Mouse (Mus musculus): ENCODE measurements around the gene Apln. TPM values are rescaled to one million over a fixed set of nuclear protein-coding genes. Genes with fewer than 3 reads are reported as not detected.
A peak's percentile ranks its signal among the peaks of the same experiment; 100 is the strongest.

Apln gene
- polyA plus RNA-seq, 1 experiment from 2014 or later, result 4.7 TPM

DNA sequence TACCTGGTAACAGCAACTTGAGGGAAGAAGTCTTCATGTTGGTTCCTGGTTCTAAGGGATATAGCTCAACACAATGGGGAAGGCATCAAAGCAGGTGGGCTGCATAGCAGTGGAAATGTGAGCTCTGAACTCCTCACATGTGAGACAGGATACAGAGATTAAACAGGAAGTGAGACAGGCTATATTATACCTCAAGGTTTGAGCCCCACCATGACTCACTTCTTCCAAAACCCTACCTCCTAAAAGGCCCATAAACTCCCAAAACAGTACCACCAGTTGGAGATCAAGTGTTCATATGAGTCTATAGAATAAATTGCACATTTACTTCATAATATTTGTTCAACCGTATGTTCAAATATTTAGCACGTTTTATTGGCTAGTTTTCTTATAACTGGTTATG, 11.7 kb upstream of the Apln start:
- Histone ChIP-seq H3K36me3 (no peaks in the 10 kb centered on the region), H3K27ac (replicated peaks) (no peak overlapping the region), H3K4me2 (no peak overlapping the region), H3K4me1 (replicated peaks) (no peaks in the 10 kb centered on the region), H3K9ac (no peak overlapping the region), H3K4me3 (no peak overlapping the region), H3K9me3 (no peaks in the 10 kb centered on the region), H3K27me3 (no peaks in the 10 kb centered on the region)
- WGBS, result 80% methylated on average over 2 of the region's 2 CpGs
- no peak for ATAC-seq (ENCODE audit: low FRiP score, low read depth)

DNA sequence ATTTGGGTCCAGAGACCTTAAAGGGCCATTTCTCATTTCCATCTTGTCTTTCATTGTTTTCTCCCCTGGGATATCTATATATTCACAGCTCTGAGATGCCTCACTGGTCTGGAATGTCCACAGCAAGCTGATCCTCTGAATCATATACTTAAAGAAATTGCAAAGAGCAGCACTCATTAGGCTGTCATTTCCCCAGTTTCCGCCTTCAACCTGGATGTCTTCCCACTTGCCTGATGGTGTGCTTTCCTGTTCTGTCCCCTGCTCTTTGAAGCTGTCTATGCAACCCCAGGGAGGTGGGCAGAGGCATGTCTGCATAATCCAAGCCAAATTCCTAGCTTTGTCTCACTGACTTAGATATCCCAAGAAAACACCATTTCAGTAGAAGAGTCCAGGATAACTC, 9.6 kb upstream of the Apln start:
- Histone ChIP-seq H3K4me2 (no peak overlapping the region), H3K4me1 (replicated peaks) (no peaks in the 10 kb centered on the region), H3K9ac (no peak overlapping the region), H3K27ac (replicated peaks) (no peak overlapping the region), H3K27me3 (no peaks in the 10 kb centered on the region), H3K9me3 (no peaks in the 10 kb centered on the region), H3K36me3 (no peaks in the 10 kb centered on the region), H3K4me3 (no peak overlapping the region)
- WGBS, result 91% methylated on average over 1 of the region's 1 CpGs
- no peak for ATAC-seq (ENCODE audit: low FRiP score, low read depth)

DNA sequence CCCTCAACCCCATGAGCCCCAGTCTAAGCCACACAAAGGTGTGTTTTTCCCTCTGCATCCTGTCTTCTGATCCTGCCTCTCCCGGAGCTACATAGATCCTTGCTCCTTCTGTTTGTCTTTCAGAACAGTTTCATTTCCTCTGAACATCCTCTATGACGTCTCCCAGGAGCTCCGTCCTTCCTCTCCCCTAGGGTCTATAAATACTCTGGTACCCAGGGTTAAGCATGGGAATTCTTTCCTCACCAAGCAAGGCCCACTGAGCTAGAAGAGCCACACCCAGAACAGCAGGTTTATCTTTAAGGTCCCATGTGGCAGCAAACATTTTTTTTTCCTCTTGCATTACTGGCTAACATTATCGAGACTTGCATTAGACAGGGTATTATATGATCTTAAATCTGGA, 8.1 kb upstream of the Apln start:
- H3K36me3 ChIP-seq, result no peaks in the 10 kb centered on the region
- ATAC-seq (ENCODE audit: low FRiP score, low read depth), result no peak
- no peaks in the 10 kb centered on the region for H3K9me3 ChIP-seq
- no peak overlapping the region for H3K4me2 ChIP-seq
- no peak overlapping the region for H3K9ac ChIP-seq
- H3K27me3 ChIP-seq, result no peaks in the 10 kb centered on the region
- H3K4me1 ChIP-seq (replicated peaks), result no peaks in the 10 kb centered on the region
- WGBS, result 82% methylated on average over 4 of the region's 4 CpGs
- H3K27ac ChIP-seq (replicated peaks), result no peak overlapping the region
- H3K4me3 ChIP-seq, result no peak overlapping the region

DNA sequence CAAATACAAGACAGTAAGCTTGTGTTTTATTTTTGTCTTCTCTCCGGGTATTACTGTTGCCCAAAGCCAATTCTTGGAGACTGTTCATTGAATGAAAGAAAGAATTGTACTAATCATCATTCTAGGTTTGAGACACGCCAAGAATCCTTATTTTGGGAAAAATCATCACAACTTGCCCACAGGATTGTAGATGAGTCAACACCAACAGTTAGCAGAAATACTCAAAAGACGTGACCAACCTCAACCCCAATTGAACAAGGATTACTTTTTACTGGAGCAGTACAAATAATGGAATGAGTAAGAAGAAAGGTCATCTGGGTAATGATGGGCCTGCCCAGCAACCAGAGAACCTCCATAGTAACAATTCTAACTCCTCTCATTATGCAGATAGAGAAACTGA, 5.7 kb upstream of the Apln start:
- H3K27ac ChIP-seq (replicated peaks), result no peak overlapping the region
- H3K4me2 ChIP-seq, result no peak overlapping the region
- H3K4me1 ChIP-seq (replicated peaks), result no peaks in the 10 kb centered on the region
- H3K36me3 ChIP-seq, result no peaks in the 10 kb centered on the region
- ATAC-seq (ENCODE audit: low FRiP score, low read depth), result no peak
- H3K9ac ChIP-seq, result no peak overlapping the region
- H3K27me3 ChIP-seq, result no peaks in the 10 kb centered on the region
- H3K9me3 ChIP-seq, result no peaks in the 10 kb centered on the region
- H3K4me3 ChIP-seq, result no peak overlapping the region
- 80% methylated on average over 3 of the region's 3 CpGs for WGBS

DNA sequence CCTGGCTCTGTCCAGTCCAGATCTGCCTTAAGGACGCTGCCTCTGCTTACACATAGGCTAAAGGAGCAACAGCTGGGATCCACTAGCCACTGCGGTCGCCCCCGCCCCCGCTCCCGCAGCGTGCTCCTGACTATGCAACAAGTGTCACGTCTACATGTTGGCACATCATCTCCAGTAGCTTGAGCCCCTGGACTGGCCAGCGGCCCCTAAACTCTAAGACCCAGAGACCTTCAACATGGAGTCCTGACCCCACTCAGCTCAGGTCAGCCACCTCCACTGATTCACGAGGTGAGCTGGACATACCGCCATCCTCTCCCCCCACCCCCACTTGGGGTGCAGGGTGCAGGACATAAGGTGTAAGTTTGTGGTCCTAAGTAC, 898 bp downstream of the Apln start:
- Histone ChIP-seq H3K36me3 (no peaks in the 10 kb centered on the region), H3K4me3 (peak overlapping the region; percentile 49), H3K27ac (replicated peaks) (no peak overlapping the region), H3K27me3 (peaks cover 14% of the 10 kb centered on the region; the same call in 1 of the 2 replicates), H3K9ac (0 out of 2 replicates have a peak overlapping the region, but pooled peaks have one; percentile 41), H3K4me2 (peak overlapping the region; percentile 95), H3K4me1 (replicated peaks) (peaks cover 6% of the 10 kb centered on the region), H3K9me3 (no peaks in the 10 kb centered on the region)
- 36% methylated on average over 11 of the region's 11 CpGs for WGBS
- ATAC-seq (ENCODE audit: low FRiP score, low read depth), result no peak

DNA sequence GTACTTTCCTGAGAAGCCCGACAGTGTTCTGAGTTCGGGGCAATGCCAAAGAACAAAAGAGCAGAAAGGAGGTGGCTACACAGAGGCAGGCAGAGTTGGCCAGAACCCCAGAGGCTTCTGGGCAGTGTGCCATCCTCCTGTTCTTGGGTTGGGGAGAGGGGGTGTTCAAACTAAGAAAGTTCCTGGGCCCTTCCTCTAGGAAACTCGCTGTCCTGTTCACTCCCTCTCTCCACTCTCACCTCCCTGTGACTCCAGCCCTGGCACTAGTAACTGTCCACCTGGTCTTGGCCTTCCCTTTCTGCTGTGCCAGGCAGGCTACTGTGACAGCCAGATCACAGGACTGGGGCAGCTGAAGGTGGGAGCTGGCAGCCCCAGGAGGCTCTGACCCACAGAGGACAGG, 1.6 kb downstream of the Apln start:
- H3K4me3 ChIP-seq, result no peak overlapping the region
- peak; percentile 35; the same call in 1 of the 2 replicates for ATAC-seq (ENCODE audit: low FRiP score, low read depth)
- H3K9me3 ChIP-seq, result no peaks in the 10 kb centered on the region
- H3K4me2 ChIP-seq, result peak overlapping the region; percentile 95; the same call in 1 of the 2 replicates
- H3K27me3 ChIP-seq, result peaks cover 14% of the 10 kb centered on the region; the same call in 1 of the 2 replicates
- 50% methylated on average over 3 of the region's 3 CpGs for WGBS
- H3K36me3 ChIP-seq, result no peaks in the 10 kb centered on the region
- no peak overlapping the region for H3K9ac ChIP-seq
- H3K27ac ChIP-seq (replicated peaks), result no peak overlapping the region
- H3K4me1 ChIP-seq (replicated peaks), result peaks cover 6% of the 10 kb centered on the region

DNA sequence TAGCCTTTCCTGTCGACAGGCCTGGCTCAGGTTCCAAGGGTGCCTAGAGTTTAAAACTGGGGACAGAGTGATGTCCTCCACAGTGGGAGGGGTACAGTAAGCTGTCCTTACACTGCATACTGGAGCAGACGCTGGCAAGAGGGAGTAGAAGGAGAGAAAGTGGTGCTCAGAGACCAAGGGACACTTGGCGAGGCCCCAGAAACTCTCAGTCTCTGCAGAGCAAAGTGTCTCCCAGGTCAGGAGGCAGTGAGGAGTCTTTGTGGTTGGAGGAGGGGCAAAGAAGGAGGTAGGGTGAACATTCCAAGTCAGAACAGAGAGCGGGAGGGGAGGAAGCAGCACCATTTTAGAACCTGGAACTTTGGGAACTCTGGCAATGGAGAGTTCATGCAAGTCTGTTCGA, 2.8 kb downstream of the Apln start:
- H3K9me3 ChIP-seq, result no peaks in the 10 kb centered on the region
- H3K27me3 ChIP-seq, result peaks cover 14% of the 10 kb centered on the region; the same call in 1 of the 2 replicates
- no peak for ATAC-seq (ENCODE audit: low FRiP score, low read depth)
- H3K36me3 ChIP-seq, result no peaks in the 10 kb centered on the region
- H3K27ac ChIP-seq (replicated peaks), result no peak overlapping the region
- H3K4me2 ChIP-seq, result no peak overlapping the region
- no peak overlapping the region for H3K4me3 ChIP-seq
- H3K4me1 ChIP-seq (replicated peaks), result peaks cover 6% of the 10 kb centered on the region
- 79% methylated on average over 5 of the region's 5 CpGs for WGBS
- H3K9ac ChIP-seq, result no peak overlapping the region

DNA sequence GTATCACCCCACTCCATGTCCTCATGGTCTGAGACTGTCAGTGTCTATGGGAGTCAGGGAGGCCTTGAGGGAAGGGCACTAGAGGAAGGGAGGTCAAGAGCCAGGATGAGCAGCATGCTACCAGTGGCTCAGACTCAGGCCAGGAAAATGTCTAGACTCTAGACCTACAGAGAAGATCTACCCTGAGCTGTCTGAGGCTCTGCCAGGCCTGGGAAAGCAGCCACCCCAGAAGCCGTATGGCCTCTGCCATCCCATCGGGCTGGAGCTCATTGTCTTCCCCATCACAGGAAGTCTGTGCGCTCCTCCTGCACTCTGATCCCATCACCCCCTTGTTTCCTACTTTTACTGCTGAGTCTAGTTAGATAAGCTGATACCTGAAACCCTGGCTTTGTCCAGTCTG, 4.1 kb downstream of the Apln start:
- Histone ChIP-seq H3K36me3 (no peaks in the 10 kb centered on the region), H3K27ac (replicated peaks) (no peak overlapping the region), H3K9me3 (no peaks in the 10 kb centered on the region), H3K9ac (no peak overlapping the region), H3K27me3 (peaks cover 14% of the 10 kb centered on the region; the same call in 1 of the 2 replicates), H3K4me3 (no peak overlapping the region), H3K4me2 (no peak overlapping the region), H3K4me1 (replicated peaks) (peaks cover 6% of the 10 kb centered on the region)
- ATAC-seq (ENCODE audit: low FRiP score, low read depth), result no peak
- WGBS, result 88% methylated on average over 3 of the region's 3 CpGs

DNA sequence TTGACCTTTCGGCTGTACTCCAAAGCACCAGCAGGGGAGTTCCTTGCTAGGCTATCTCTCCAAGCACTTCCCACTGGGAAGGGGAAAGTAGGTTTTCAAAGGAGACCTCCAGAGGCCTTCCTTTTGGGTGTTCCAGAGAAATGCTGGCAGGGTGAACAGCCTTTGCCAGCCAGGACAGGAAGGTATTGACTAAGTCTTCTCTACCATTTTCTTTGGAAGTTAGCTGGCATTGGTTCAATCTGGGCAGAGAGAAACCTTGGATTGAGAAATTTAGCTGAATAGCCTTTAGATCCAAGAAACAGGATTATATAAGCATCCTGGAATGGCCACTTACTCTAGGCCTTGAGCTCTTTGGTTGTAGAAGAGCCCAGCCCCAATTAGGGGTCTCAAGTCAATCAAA, 11.8 kb downstream of the Apln start:
- Histone ChIP-seq H3K4me3 (no peak overlapping the region), H3K27me3 (no peaks in the 10 kb centered on the region), H3K36me3 (no peaks in the 10 kb centered on the region), H3K27ac (replicated peaks) (no peak overlapping the region), H3K9ac (no peak overlapping the region), H3K4me2 (no peak overlapping the region), H3K4me1 (replicated peaks) (no peaks in the 10 kb centered on the region), H3K9me3 (no peaks in the 10 kb centered on the region)
- ATAC-seq (ENCODE audit: low FRiP score, low read depth), result no peak
- WGBS, result 80% methylated on average over 1 of the region's 1 CpGs

DNA sequence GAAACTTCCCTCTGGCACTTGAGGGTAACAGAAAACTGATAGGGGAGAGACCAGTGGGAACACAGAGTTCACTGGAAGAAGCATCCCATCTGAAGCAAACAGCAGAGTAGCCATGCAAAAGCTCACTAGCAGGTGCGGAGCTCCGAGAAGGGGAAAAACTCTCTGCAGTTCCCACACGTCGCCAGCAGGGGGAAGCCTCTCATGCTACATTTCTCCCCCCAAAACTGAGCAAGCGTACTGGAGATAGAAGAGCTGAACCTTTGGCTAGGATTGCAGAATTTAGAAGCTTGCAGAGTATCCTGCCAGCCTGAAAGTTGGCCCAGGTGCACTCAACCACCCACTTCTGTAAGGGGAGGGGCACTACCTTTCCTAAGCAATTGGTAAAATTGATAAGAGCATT, 14.7 kb downstream of the Apln start:
- H3K9ac ChIP-seq, result no peak overlapping the region
- H3K36me3 ChIP-seq, result no peaks in the 10 kb centered on the region
- H3K27ac ChIP-seq (replicated peaks), result no peak overlapping the region
- H3K27me3 ChIP-seq, result no peaks in the 10 kb centered on the region
- H3K4me2 ChIP-seq, result no peak overlapping the region
- peaks cover 16% of the 10 kb centered on the region for H3K4me1 ChIP-seq (replicated peaks)
- 0 out of 2 replicates have a peak, but pooled peaks have one; percentile 12 for ATAC-seq (ENCODE audit: low FRiP score, low read depth)
- no peaks in the 10 kb centered on the region for H3K9me3 ChIP-seq
- H3K4me3 ChIP-seq, result no peak overlapping the region
- WGBS, result 12% methylated on average over 5 of the region's 5 CpGs

DNA sequence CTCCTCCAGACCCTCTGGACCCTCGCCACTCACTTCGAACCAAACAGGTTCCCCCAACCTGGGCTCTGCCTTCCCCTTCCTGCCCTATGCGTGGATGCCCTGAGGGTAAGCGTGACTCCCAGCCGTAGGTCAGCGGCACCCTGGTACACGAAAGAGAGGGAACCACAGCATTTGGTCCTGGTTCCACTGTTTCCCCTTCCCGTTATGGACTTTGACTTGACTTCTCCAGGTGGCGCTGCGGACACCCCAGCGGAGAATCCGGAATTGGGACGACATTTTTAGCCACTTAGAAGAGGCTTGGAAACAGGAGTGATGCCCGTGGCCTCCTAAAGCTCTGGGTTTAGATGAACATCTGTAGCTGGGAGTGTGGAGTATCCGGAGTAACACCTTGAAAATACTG, 15.3 kb downstream of the Apln start:
- no peak for ATAC-seq (ENCODE audit: low FRiP score, low read depth)
- no peaks in the 10 kb centered on the region for H3K36me3 ChIP-seq

DNA sequence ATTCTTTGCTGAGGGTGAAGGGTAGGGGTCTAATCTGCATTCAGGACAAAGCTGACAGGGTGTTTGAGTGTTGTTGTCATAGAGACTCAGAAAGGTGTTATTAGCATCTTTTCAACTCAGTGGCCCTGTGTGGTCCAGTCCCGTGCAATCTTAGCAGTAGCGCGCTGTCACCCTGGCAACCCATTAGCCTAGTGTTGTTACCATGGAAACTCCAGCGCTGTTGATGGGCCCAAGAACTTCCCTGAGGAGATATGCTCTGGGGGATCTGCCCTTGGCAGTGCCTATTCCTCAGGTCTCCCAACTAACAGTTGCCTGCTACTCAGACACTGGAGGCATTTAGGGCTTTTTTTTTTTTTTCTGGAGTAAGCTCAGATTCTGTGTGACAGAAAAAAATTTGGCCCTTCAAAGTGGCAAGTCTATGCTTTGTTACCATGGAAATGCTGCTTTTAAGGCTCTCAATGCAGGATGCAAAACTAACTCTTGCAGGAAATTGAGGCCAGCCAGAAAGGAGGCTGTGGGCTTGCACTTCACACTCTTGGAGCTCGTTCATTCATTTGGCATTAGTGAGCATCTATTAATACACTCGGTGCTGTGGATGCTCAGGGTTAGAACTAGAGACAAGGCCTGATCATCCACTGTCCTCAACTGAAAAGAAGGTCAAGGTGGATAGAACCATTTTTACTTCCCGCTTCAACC, 17.6 kb downstream of the Apln start:
- Histone ChIP-seq H3K9ac (no peak overlapping the region), H3K27ac (replicated peaks) (peak overlapping the region; percentile 63), H3K36me3 (no peaks in the 10 kb centered on the region), H3K27me3 (no peaks in the 10 kb centered on the region), H3K4me2 (0 out of 2 replicates have a peak overlapping the region, but pooled peaks have one; percentile 4), H3K9me3 (no peaks in the 10 kb centered on the region), H3K4me3 (no peak overlapping the region), H3K4me1 (replicated peaks) (peaks cover 16% of the 10 kb centered on the region)
- peak; percentile 95 for ATAC-seq (ENCODE audit: low FRiP score, low read depth)
- WGBS, result 48% methylated on average over 7 of the region's 7 CpGs

More for the DNA sequence above, 15.3 kb downstream of the Apln start:
- Histone ChIP-seq H3K9me3 (no peaks in the 10 kb centered on the region), H3K27me3 (no peaks in the 10 kb centered on the region), H3K4me3 (no peak overlapping the region), H3K4me2 (no peak overlapping the region), H3K4me1 (replicated peaks) (peaks cover 16% of the 10 kb centered on the region), H3K9ac (no peak overlapping the region), H3K27ac (replicated peaks) (no peak overlapping the region)
- WGBS, result 36% methylated on average over 15 of the region's 15 CpGs

DNA sequence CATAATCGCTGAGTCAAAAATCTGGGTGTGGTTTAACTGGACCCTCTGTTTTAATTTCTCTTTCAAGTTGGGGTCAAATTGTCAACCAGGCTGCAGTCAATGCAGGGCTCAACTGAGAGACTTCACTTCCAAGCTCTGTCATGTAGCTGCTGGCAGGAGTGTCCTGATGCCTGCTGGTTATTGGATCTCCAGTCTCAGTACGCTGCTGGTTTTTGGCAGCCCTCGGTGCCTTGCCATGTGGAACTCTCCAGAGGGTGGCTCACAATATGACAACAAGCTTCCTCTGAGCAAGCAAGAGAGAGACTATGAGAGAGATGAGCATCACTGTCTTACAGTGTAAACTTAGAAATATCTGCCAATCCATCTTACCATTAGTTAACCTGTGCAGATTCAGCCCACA, 23.0 kb downstream of the Apln start:
- Histone ChIP-seq H3K4me2 (no peak overlapping the region), H3K9me3 (no peaks in the 10 kb centered on the region), H3K4me3 (no peak overlapping the region), H3K9ac (no peak overlapping the region), H3K27me3 (no peaks in the 10 kb centered on the region), H3K36me3 (no peaks in the 10 kb centered on the region), H3K4me1 (replicated peaks) (peaks cover 7% of the 10 kb centered on the region), H3K27ac (replicated peaks) (no peak overlapping the region)
- 91% methylated on average over 3 of the region's 3 CpGs for whole genome bisulfite sequencing
- no peak for ATAC-seq (ENCODE audit: low FRiP score, low read depth)

All from hindbrain, embryonic 15.5 days (tissue).